Mouse (Mus musculus): ENCODE measurements around the gene Ifi27.
"Not testable (repeated sequence)": the region's sequence is repeated elsewhere in the genome, so short reads cannot be mapped to it uniquely, and the experiment has no call there.

Ifi27 gene

DNA sequence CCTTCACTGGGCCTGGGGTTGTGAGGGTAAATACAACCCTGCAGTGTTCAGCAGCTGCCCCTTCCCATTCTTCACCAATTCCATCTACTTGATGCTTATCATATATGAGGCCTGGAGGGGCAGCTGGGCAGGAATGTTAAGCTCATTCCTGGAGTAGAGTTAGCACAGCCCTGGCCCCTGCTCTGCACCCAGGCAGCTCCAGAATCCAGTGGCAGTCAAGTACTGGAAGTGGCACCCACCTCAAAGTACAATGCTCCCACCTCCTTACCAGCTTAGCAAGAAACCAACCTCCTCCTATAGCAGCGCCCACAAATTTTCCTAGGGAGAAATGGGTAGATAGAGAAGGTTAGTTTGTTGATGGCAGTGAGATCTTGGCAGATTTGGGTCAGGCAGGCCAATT is 22.7 kb downstream of the Ifi27 start:
- DNase-seq: not testable (repeated sequence)

DNA sequence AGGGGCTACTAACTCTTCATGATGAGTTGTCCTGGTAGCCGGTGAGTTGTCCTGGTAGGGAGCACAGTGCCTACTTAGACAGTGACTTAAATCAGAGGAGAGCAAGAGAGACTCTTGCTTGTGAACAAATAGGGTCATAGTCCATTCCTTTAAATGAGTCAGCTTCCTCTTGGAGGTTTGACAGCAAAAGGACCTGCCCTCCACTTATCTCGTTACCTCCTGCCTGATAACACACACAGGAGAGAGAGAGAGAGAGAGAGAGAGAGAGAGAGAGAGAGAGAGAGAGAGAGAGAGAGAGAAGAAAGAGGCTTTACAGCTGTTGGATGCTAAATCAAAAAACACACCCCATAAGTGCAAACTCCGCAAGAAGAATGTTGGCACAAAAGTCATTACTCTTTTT is 23.1 kb downstream of the Ifi27 start, which contains the start of gene Ifi27l2b:
Gene Ifi27l2b (minus strand): TSS at position 84 of the 400 bp plus-strand sequence.
- no peak for DNase-seq

DNA sequence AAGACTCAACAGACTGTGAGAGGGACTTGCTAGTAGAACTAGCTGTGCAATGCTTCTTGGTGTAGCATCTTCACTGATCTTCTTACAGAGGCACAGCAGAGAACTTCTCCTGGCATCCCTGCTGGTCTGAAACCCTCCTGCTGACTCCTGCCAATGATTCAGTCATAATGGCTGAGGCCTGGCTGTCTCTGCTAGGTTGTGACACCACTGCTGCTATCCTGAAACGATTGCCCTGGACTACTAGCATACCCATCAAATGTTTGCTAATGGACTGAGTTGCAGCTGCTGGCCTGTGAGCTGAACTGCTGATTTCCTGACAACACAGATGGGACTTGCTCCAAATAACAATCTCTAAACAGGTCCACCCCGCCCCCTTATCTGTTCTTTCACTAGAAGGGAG is 40.5 kb downstream of the Ifi27 start:
- DNase-seq: no peak

DNA sequence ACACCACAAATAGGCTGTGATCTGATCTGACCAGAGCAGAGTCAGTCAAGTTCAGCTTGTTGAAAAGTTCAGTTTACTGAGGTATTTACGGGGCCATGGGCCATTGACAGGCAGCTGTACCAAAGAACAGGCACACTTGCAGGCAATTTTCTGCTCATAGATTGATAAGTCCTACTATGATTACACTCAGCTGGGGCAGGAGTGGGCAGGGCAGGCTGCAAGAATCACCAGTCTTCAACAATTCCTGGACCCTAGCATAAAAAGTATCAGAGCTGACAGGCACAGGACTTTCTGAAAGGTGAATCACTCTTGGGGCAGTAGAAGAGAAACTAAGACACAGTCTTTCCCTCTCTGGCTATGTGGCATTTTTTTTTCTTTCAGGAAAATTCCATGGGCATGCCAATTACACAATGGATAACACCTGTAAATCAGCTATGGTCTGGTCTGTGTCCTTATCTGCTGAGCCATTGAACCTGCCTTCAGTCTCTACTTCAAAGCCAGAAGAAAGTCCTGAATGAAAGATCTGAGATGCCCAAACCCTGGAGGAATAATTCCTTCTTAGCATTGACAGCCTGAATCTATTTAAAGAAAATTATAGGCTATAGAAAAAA is 42.9 kb downstream of the Ifi27 start:
- no peak for DNase-seq

DNA sequence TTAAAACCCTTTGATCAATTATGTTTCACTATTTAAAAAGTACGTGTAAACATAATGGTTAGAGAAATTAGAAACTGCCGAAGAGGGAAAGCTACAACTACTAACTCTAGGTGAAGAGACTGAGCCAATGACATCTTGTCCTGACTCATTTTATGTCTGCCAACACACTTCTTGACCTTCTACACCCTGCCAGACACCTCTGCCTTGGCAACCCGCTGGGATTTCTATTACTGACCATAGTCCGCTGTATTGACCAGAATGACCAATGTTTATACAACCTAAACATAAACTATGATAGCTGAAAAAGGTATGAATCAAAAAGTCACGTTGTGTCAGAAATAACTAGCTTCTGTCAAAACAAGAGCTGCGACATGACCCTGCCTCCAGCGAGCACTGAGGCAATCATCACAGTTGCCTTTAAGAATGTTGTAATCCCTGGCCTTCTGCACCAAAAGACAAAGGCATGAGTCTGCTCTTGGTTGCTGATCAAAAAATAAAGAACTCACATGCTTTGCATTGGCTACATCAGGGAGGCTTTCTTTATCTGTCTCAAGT is 43.5 kb downstream of the Ifi27 start:
- no peak for DNase-seq

DNA sequence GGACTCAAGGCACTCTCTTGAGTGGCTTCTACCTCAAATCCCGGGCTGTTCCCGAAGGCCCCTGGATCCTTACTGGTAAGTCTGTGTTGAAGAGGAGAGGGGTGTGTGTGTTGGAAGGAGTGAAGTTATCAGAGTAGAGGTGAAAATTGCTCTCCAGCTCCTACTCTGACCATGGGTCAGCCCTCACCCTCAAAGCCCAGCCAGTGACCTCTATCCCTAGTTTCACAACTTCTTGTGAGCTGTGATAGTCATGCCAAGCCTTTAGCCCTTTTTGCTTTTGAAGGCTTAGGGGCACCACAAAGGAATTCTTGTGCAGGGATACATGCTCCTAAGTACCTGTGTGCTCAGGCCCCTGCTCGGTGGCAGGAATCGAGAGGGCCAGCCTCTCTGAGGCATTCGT is 47.7 kb downstream of the Ifi27 start:
- DNase-seq: no peak

DNA sequence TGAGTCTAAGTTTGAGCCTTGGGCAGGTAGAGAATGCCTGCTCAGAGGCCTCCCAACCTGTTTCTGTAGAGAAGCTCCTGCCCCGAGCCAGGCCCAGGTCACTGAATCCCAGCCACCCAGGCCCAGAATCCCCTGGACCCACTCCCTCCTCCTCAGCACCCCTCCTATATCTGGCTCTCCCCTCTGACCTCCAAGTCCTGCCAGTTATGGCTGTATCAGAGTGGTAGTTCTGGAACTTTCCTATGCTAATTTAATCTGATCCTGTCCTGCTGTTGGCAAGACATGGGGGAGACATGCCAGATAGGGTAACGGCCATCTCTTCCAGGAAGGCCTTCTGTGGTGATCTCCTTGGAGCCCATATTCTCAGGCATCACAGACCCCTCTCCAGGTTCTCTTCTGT is 48.8 kb downstream of the Ifi27 start:
- DNase-seq: no peak

DNA sequence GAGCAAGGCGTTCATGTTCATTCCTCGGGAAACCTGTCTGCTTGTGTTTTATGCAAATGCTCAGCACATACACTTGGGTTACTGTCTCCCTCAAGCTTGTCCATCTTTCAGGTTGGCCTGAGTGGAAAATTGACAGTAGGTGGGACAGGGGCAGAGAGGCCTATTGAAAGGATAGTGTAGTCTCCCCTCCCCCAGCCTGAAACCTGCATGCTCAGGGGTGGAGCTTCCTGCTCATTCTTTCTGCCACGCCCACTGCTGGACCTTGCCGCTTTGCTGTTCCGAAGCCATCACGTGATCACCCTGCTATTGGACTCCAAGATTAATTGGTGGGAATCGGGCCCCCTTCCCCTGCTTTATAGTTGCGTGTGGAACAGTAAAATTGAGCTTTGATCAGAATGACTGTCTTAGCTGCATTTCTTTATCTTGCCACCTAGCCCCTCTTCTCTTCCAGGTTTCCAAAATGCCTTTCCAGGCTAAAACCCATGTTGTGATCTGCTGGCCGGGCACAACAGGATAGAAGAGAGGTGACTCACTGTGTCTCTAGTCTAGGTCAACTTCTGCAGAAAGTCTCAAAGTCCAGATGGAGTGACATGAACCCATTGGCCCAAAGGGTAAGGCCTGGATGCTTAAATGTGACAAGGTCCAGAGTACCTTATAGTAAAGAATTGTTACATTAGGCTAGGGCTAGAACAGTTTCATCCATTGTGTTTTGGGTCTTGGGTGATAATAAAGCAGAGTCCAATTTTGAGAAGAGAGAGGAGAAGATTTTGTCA is 50.4 kb downstream of the Ifi27 start:
- DNase-seq: not testable (repeated sequence)

DNA sequence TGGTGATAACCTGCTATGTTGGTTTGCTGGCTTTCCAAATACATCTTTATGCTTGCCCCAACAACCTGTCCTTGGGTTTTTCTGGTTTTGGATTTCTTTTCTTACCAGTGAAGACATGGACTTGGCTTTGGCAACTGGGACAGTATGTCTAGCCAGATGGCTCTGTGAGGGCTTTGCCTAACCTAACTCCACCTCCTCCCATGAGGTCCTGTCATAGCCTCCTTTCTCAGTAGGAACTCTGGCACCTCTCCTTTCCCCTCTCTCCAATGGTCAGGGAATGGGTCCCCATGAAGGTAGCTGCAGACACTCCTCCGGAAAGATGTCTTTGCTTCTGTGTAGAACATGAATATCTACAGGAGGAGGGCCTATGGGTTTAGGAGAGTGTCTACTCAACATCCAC is 52.7 kb downstream of the Ifi27 start:
- peak; percentile 60 to 84 for DNase-seq

DNA sequence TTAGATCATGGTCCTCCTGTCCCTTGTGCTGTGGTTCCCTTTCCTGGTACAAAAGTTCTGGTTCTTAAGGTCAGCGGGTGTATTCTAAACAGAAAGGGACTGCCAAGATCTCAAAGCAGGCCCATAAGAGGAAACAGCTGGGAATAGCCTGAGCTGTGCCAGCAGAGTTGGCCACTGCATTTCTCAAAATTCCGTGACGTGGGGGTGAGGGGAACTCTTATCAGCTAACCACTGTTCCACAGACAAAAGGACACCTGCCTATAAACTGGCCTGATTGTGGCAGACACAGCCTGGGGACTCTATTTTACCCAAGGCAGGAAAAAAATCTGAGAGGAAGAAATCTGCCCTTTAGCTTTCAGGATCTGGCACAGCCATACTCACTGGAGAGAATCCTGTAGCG is 53.3 kb downstream of the Ifi27 start:
- no peak for DNase-seq

DNA sequence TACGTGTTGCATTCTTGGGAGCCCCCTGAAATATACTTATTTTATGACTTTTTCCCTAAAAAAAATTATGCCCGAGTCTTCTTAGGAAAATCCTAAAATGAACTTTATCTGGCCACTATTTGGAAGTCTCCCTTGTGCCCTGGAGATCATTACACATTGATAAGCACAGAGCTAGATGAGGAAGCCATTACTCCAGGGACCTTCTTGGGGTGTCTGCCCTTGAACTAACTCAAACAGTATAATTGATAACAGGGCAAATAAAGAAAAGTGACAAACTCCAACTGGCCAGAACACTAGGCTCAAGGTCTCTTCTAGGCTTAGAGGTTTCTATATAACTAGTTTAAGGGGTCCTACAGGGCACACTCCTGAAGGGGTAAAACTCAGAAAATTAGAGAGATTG is 53.7 kb downstream of the Ifi27 start:
- DNase-seq: no peak
